Comparison of ENCODE assay signal across 7 mouse cellular contexts in the genomic region with DNA sequence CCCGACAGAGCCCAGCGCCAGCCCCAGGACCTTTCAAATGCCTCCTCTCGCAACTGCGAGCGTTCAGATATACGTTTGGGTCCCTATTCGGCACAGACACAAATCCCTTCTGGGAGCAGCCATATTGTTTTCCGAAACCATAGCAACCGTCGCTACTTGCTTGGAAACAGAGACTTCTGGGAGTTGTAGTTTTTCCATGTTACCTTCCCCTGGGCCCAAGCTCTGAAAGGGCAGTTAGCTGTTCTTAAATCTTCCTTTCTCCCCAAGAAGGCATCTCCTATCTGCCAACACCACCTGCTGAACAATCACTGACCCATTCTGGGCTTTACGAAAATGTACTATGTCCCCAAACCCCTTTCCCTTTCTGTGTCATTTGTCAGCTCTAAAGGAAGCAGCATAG. TPM values are rescaled to one million over a fixed set of nuclear protein-coding genes. Genes with fewer than 3 reads are reported as not detected.
DNase-seq lines count a peak whose midpoint lies in the region; ATAC-seq and TF ChIP-seq lines count a peak whose summit lies in the region.

No protein-coding gene starts in this region.

- no peak for TF ChIP-seq EP300 in lung, postnatal 0 days (IDR thresholded peaks at IDR 0.05)

- peak; percentile 81 for DNase-seq in MN1 (ENCODE audit: low spot score)
- DNase-seq in c-Kit-positive CD71-positive TER-119-positive erythroid progenitor cells, embryonic 14.5 days (ENCODE audit: low spot score): peak; percentile 75
- DNase-seq in hindbrain, embryonic 10.5 days (ENCODE audit: low spot score): peak; percentile 67
- DNase-seq in layer of hippocampus, postnatal 10 days (ENCODE audit: low spot score in 2 of 2): peak; percentile 48 to 54
- DNase-seq in lung, postnatal 0 days (ENCODE audit: low spot score): peak; percentile 95
- DNase-seq in retina, postnatal 1 day: peak; percentile 93

- H3K9ac ChIP-seq in forebrain, embryonic 12.5 days: no peak overlapping the region
- no peak overlapping the region; the same call in 1 of the 2 replicates for H3K9ac ChIP-seq in lung, postnatal 0 days (replicated peaks; ENCODE audit: low read depth)

- peaks cover 60% of the 10 kb centered on the region for H3K4me1 ChIP-seq in forebrain, embryonic 12.5 days
- H3K4me1 ChIP-seq in hindbrain, embryonic 10.5 days (replicated peaks): peaks cover 70% of the 10 kb centered on the region
- H3K4me1 ChIP-seq in lung, postnatal 0 days (ENCODE audit: insufficient read depth, low read depth, low read length): peaks cover 24% of the 10 kb centered on the region

- no peak for TF ChIP-seq CTCF in lung, postnatal 0 days (IDR thresholded peaks at IDR 0.05)

- peaks cover 40% of the 10 kb centered on the region for H3K27me3 ChIP-seq in forebrain, embryonic 12.5 days
- H3K27me3 ChIP-seq in hindbrain, embryonic 10.5 days (ENCODE audit: insufficient read depth, poor library complexity, severe bottlenecking): peaks cover 45% of the 10 kb centered on the region
- H3K27me3 ChIP-seq in lung, postnatal 0 days (replicated peaks; ENCODE audit: insufficient read depth, low read length): 0 out of 2 replicates have a peak, but pooled peaks cover 5% of the 10 kb centered on the region

- H3K4me3 ChIP-seq in forebrain, embryonic 12.5 days (replicated peaks): peak overlapping the region; percentile 41
- peak overlapping the region; percentile 55 for H3K4me3 ChIP-seq in hindbrain, embryonic 10.5 days
- peak overlapping the region; percentile 35 for H3K4me3 ChIP-seq in lung, postnatal 0 days (ENCODE audit: low read depth, low read length)

- peak overlapping the region; percentile 53 for H3K27ac ChIP-seq in forebrain, embryonic 12.5 days
- no peak overlapping the region for H3K27ac ChIP-seq in hindbrain, embryonic 10.5 days
- H3K27ac ChIP-seq in lung, postnatal 0 days (ENCODE audit: low read length): no peak overlapping the region

- peak; percentile 66 for ATAC-seq in forebrain, embryonic 12.5 days (ENCODE audit: low FRiP score)
- peak; percentile 36 for ATAC-seq in lung, postnatal 0 days

- WGBS in forebrain, embryonic 12.5 days: 6% methylated on average over 11 of the region's 11 CpGs
- WGBS in hindbrain, embryonic 10.5 days: 6% methylated on average over 11 of the region's 11 CpGs
- WGBS in lung, postnatal 0 days: 5% methylated on average over 11 of the region's 11 CpGs

- H3K36me3 ChIP-seq in forebrain, embryonic 12.5 days (replicated peaks): peaks cover 29% of the 10 kb centered on the region
- H3K36me3 ChIP-seq in hindbrain, embryonic 10.5 days: peaks cover 43% of the 10 kb centered on the region
- H3K36me3 ChIP-seq in lung, postnatal 0 days (ENCODE audit: insufficient read depth, low read length): 0 out of 2 replicates have a peak, but pooled peaks cover 3% of the 10 kb centered on the region

- H3K9me3 ChIP-seq in forebrain, embryonic 12.5 days: no peaks in the 10 kb centered on the region
- no peaks in the 10 kb centered on the region for H3K9me3 ChIP-seq in hindbrain, embryonic 10.5 days
- no peaks in the 10 kb centered on the region for H3K9me3 ChIP-seq in lung, postnatal 0 days (ENCODE audit: low read length)

- H3K4me2 ChIP-seq in forebrain, embryonic 12.5 days: peak overlapping the region; percentile 82
- H3K4me2 ChIP-seq in lung, postnatal 0 days (replicated peaks; ENCODE audit: low read depth, low read length): peak overlapping the region; percentile 65

RNA-seq across cellular contexts. Expression of a gene that starts 5.2 kb away (rescaled TPM):
- polyA plus RNA-seq in forebrain, embryonic 12.5 days (2016; fragmentation: Nextera tagmentation; extraction: Ambion mirVana): 15.3 and 16.2 TPM in 2 replicates
- polyA plus RNA-seq in hindbrain, embryonic 10.5 days (2016; fragmentation: Nextera tagmentation; extraction: Ambion mirVana): 9.7 and 12.8 TPM in 2 replicates
- 100 to 1,000 TPM; 106 to 108 TPM for total RNA-seq in layer of hippocampus, postnatal 10 days (2021)
- polyA plus RNA-seq in lung, postnatal 0 days (2015; fragmentation: Nextera tagmentation; extraction: Ambion mirVana): 13.2 and 14.9 TPM in 2 replicates

RNA-seq across cellular contexts. Expression of a gene that starts 12.0 kb away (rescaled TPM):
- 73.1 and 81.9 TPM in 2 replicates for polyA plus RNA-seq in forebrain, embryonic 12.5 days (2016; fragmentation: Nextera tagmentation; extraction: Ambion mirVana)
- 99.7 and 116 TPM in 2 replicates for polyA plus RNA-seq in hindbrain, embryonic 10.5 days (2016; fragmentation: Nextera tagmentation; extraction: Ambion mirVana)
- 10 to 100 TPM; 19.7 to 27.0 TPM for total RNA-seq in layer of hippocampus, postnatal 10 days (2021)
- 36.5 and 38.7 TPM in 2 replicates for polyA plus RNA-seq in lung, postnatal 0 days (2015; fragmentation: Nextera tagmentation; extraction: Ambion mirVana)

RNA-seq across cellular contexts. Expression of a gene that starts 12.4 kb away (rescaled TPM):
- 10.2 and 12.1 TPM in 2 replicates for polyA plus RNA-seq in forebrain, embryonic 12.5 days (2016; fragmentation: Nextera tagmentation; extraction: Ambion mirVana)
- polyA plus RNA-seq in hindbrain, embryonic 10.5 days (2016; fragmentation: Nextera tagmentation; extraction: Ambion mirVana): 5.2 and 5.4 TPM in 2 replicates
- total RNA-seq in layer of hippocampus, postnatal 10 days (2021): 10 to 100 TPM; 21.9 to 22.7 TPM
- 12.2 TPM in 2 replicates for polyA plus RNA-seq in lung, postnatal 0 days (2015; fragmentation: Nextera tagmentation; extraction: Ambion mirVana)

RNA-seq across cellular contexts. Expression of a gene that starts 14.8 kb away (rescaled TPM):
- polyA plus RNA-seq in forebrain, embryonic 12.5 days (2016; fragmentation: Nextera tagmentation; extraction: Ambion mirVana): 104 TPM in 2 replicates
- polyA plus RNA-seq in hindbrain, embryonic 10.5 days (2016; fragmentation: Nextera tagmentation; extraction: Ambion mirVana): 138 and 142 TPM in 2 replicates
- 10 to 100 TPM; 64.4 to 70.0 TPM for total RNA-seq in layer of hippocampus, postnatal 10 days (2021)
- polyA plus RNA-seq in lung, postnatal 0 days (2015; fragmentation: Nextera tagmentation; extraction: Ambion mirVana): 28.3 and 32.8 TPM in 2 replicates

RNA-seq across cellular contexts. Expression of a gene that starts 32.2 kb away (rescaled TPM):
- polyA plus RNA-seq in forebrain, embryonic 12.5 days (2016; fragmentation: Nextera tagmentation; extraction: Ambion mirVana): 29.1 and 30.0 TPM in 2 replicates
- 27.2 and 32.7 TPM in 2 replicates for polyA plus RNA-seq in hindbrain, embryonic 10.5 days (2016; fragmentation: Nextera tagmentation; extraction: Ambion mirVana)
- total RNA-seq in layer of hippocampus, postnatal 10 days (2021): 10 to 100 TPM; 21.0 to 22.4 TPM
- polyA plus RNA-seq in lung, postnatal 0 days (2015; fragmentation: Nextera tagmentation; extraction: Ambion mirVana): 27.9 and 28.0 TPM in 2 replicates
